Mouse (Mus musculus) liver, adult 2 months (tissue): ENCODE results near the gene Prss21.

Experiments
- CTCF ChIP-seq: fragments of 200-500 bp; IDR thresholded peaks from 2 replicates; pipeline ENCODE4 v1.5.1; 2011; ENCODE audit warnings: low read depth, low read length, control low read depth
- POLR2A ChIP-seq: fragments of 200-500 bp; IDR thresholded peaks from 2 replicates; pipeline ENCODE4 v1.6.1; 2011; ENCODE audit warnings: low read length, control low read depth; ENCODE audit not compliant: insufficient read depth; ENCODE audit errors: extremely low read depth

DNA sequence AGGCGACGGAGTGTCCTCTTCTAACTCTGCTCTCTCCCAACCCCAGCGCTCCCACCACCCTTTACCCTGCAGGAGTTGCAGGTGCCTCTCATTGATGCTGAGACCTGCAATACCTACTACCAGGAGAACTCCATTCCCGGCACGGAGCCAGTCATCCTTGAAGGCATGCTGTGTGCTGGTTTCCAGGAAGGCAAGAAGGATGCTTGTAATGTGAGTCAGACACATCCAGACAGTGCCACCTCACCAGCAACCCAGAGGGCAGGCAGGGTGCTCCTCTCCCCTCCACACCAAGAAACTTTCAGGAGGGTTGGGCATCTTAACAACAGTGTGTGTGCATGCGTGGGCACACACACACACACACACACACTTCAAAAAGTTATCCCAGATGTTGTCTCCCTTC lies 10.7 kb upstream of the Prss21 start:
- TF ChIP-seq CTCF = no peak
- TF ChIP-seq POLR2A = no peak
